Mouse (Mus musculus) fibroblast of lung, adult 2 months (primary cell): ENCODE measurements around the gene Slc12a6.
"Not testable (repeated sequence)": the region's sequence is repeated elsewhere in the genome, so short reads cannot be mapped to it uniquely, and the experiment has no call there.

Experiments
- DNase-seq: peaks from one replicate; pipeline ENCODE4 v3.0.0-alpha.2; 2011; ENCODE audit warnings: low read depth

Gene Slc12a6

GRCm38 (mm10) chr2:112262779-112263295 lies 2.8 kb upstream of the Slc12a6 start:
- no peak for DNase-seq

GRCm38 (mm10) chr2:112264364-112264763 lies 1.3 kb upstream of the Slc12a6 start:
- no peak for DNase-seq

- DNase-seq, result no peak
Observed at GRCm38 (mm10) chr2:112266242-112266592, 592 bp downstream of the Slc12a6 start, which contains the start of gene Gm21985. TSS of gene Gm21985 (plus strand) at chr2:112266314.

- DNase-seq, result no peak
Observed at GRCm38 (mm10) chr2:112266780-112267179, 1.2 kb downstream of the Slc12a6 start.

GRCm38 (mm10) chr2:112267547-112268269 lies 2.1 kb downstream of the Slc12a6 start:
- DNase-seq, result no peak

- DNase-seq, result no peak
Observed at GRCm38 (mm10) chr2:112270011-112270410, 4.4 kb downstream of the Slc12a6 start.

- no peak for DNase-seq
Observed at GRCm38 (mm10) chr2:112272909-112273308, 7.3 kb downstream of the Slc12a6 start.

GRCm38 (mm10) chr2:112273474-112273873 lies 7.8 kb downstream of the Slc12a6 start:
- no peak for DNase-seq

GRCm38 (mm10) chr2:112276870-112277269 lies 11.2 kb downstream of the Slc12a6 start:
- DNase-seq, result no peak

GRCm38 (mm10) chr2:112282846-112283245 lies 17.2 kb downstream of the Slc12a6 start:
- DNase-seq, result no peak

- DNase-seq, result no peak
Observed at GRCm38 (mm10) chr2:112284363-112285030, 18.9 kb downstream of the Slc12a6 start.

- DNase-seq, result no peak
Observed at GRCm38 (mm10) chr2:112285031-112285390, 19.4 kb downstream of the Slc12a6 start.

- DNase-seq, result not testable (repeated sequence)
Observed at GRCm38 (mm10) chr2:112286062-112286461, 20.4 kb downstream of the Slc12a6 start.

- no peak for DNase-seq
Observed at GRCm38 (mm10) chr2:112287059-112287458, 21.4 kb downstream of the Slc12a6 start.

- no peak for DNase-seq
Observed at GRCm38 (mm10) chr2:112289507-112289906, 23.9 kb downstream of the Slc12a6 start.

- DNase-seq, result no peak
Observed at GRCm38 (mm10) chr2:112292823-112293222, 27.2 kb downstream of the Slc12a6 start.

- DNase-seq, result no peak
Observed at GRCm38 (mm10) chr2:112296211-112296610, 30.6 kb downstream of the Slc12a6 start.

GRCm38 (mm10) chr2:112298221-112298620 lies 32.6 kb downstream of the Slc12a6 start:
- DNase-seq, result no peak

GRCm38 (mm10) chr2:112308671-112309070 lies 43.0 kb downstream of the Slc12a6 start:
- DNase-seq, result peak; percentile 44

- no peak for DNase-seq
Observed at GRCm38 (mm10) chr2:112309161-112309600, 43.6 kb downstream of the Slc12a6 start.

GRCm38 (mm10) chr2:112315638-112316037 lies 50.0 kb downstream of the Slc12a6 start:
- DNase-seq, result no peak

GRCm38 (mm10) chr2:112318227-112318626 lies 52.6 kb downstream of the Slc12a6 start:
- no peak for DNase-seq

- peak; percentile 59 for DNase-seq
Observed at GRCm38 (mm10) chr2:112318905-112319304, 53.3 kb downstream of the Slc12a6 start.
